18 mouse cellular contexts compared by ENCODE assay signal in the genomic region with DNA sequence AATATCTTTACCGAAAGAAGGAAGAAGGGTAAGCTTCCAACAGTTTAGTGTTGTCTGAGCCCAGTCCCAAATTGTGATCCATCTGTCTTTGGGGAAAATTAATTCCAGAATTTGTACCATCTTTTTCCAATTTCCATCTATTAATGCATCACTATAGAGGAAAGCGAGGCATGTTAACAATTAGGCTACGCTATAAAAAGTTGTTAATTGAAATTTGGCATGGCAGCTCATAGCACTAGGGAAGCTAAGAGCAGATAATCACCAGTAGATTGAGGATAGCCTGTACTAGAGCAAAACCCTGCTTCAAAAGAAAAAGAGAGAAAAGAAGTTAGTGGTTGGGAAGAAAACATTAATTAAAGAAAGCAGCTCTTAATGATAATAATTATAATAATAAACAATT.
"Had no signal": no experiment of that assay in that cellular context is flagged by ENCODE, and none has a peak within 500 bp of the region (broad histone marks: within the 10 kb centered on the region; RNA-seq: fewer than 3 reads in every experiment).

No protein-coding gene starts in this region.

- H3K36me3 ChIP-seq: midbrain, embryonic 10.5 days; midbrain, embryonic 12.5 days; neural tube, embryonic 13.5 days; neural tube, embryonic 15.5 days had no signal

- ATAC-seq: midbrain, embryonic 16.5 days had no signal

- H3K9me3 ChIP-seq: midbrain, embryonic 10.5 days; midbrain, embryonic 12.5 days; neural tube, embryonic 13.5 days; neural tube, embryonic 15.5 days had no signal

- H3K4me1 ChIP-seq: midbrain, embryonic 10.5 days; midbrain, embryonic 12.5 days; neural tube, embryonic 13.5 days; neural tube, embryonic 15.5 days had no signal

- H3K4me3 ChIP-seq: midbrain, embryonic 10.5 days; midbrain, embryonic 12.5 days; myocyte; neural tube, embryonic 13.5 days; neural tube, embryonic 15.5 days had no signal

- H3K27ac ChIP-seq: midbrain, embryonic 10.5 days; midbrain, embryonic 12.5 days; neural tube, embryonic 13.5 days; neural tube, embryonic 15.5 days had no signal

- H3K9ac ChIP-seq: lung, embryonic 14.5 days; midbrain, embryonic 12.5 days; neural tube, embryonic 13.5 days; neural tube, embryonic 15.5 days had no signal

- DNase-seq: lung, embryonic 14.5 days; lung, postnatal 10 days; lung, postnatal 4 days; midbrain, embryonic 14.5 days; retina, postnatal 1 day; right cerebral cortex, adult 18-20 months; right cerebral cortex, postnatal 25 days; right cerebral cortex, postnatal 4 days; spleen, adult 18-20 months; thymus, adult 18-20 months; thymus, postnatal 14 days; thymus, postnatal 36 days had no signal

- H3K4me2 ChIP-seq: lung, embryonic 14.5 days; midbrain, embryonic 12.5 days; neural tube, embryonic 13.5 days; neural tube, embryonic 15.5 days had no signal
